Mouse (Mus musculus) megakaryocyte-erythroid progenitor cell, adult 5-6 weeks (primary cell): ENCODE results near the gene Abcb1b. TPM values are rescaled to one million over a fixed set of nuclear protein-coding genes. Genes with fewer than 3 reads are reported as not detected.
"Not testable (repeated sequence)": the region's sequence is repeated elsewhere in the genome, so short reads cannot be mapped to it uniquely, and the experiment has no call there.

Experiments
- ATAC-seq: replicated peaks from 2 replicates; pipeline ENCODE4 v1.8.0; 2016; ENCODE audit warnings: mild to moderate bottlenecking, inconsistent platforms; ENCODE audit not compliant: severe bottlenecking, poor library complexity, low FRiP score, low TSS enrichment
- total RNA-seq, 2 experiments: library from RNA; stranded (forward) in 1 of 2; stranded (reverse) in 1 of 2; fragments of 200-1000, 215-1000 nt in 1 of 2; fragments of >200 nt in 1 of 2; fragmentation: Nextera tagmentation in 1 of 2; gene quantifications; 2 replicates each; pipeline ENCODE4 v1.2.3; 2014 to 2017

Abcb1b gene
- total RNA-seq, 2 experiments from 2014 or later = 1.1 to 5.2 TPM

DNA sequence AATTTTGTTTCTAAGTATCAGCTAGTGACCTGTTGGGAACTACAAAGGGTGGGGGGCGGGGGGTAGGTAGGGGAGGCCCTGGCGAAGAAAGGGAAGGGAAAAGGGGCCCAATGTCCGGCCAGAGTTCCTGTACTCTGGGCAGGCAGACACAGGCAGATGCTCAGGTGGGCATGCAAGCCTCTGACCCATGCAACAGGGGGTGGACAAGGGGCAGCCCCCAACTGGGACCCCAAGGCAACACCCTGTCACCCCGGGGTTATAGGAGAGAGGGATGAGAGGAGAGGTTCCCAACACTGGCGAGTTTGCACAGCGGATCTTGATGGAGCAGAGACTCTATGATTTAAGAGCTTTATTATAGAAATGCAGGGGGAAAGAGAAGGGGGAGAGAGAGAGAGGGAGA is 59.3 kb downstream of the Abcb1b start:
- no peak for ATAC-seq

GRCm38 (mm10) chr5:8861811-8862210 is 63.9 kb downstream of the Abcb1b start:
- no peak for ATAC-seq

GRCm38 (mm10) chr5:8863580-8864337 is 65.8 kb downstream of the Abcb1b start:
- ATAC-seq = no peak

DNA sequence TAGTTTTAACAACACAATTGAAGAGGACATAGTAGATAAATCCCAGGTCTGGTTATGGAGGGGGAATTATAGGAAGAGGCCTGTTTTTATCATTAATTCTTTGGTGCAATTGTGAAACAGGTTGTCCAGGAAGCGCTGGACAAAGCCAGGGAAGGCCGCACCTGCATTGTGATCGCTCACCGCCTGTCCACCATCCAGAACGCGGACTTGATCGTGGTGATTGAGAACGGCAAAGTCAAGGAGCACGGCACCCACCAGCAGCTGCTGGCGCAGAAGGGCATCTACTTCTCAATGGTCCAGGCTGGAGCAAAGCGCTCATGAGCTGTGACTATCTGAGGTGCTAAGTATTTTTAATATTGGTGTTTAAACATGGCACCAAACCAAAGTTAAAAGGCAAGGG is 67.7 kb downstream of the Abcb1b start:
- ATAC-seq = not testable (repeated sequence)

GRCm38 (mm10) chr5:8866366-8866765 is 68.4 kb downstream of the Abcb1b start:
- ATAC-seq = no peak

DNA sequence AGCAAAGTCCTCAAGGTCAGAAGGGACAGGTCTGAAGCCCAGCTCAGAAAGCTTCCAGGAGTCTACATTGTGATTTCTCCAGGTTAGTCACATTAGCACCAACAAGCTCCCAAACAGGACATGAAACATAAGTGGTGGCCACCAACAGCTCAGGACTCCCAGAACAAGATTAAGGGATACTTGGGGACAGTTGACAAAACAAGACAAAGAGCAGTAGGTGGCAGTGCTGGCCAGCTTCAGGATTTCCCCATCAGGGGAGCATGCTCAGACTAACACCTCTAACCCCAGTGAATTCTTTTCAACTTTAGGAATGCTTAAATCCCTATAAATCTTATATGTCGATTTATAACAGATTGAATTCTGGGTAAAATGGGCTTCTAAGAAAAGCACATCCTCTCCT is 70.1 kb downstream of the Abcb1b start:
- ATAC-seq = peak; percentile 93

GRCm38 (mm10) chr5:8872979-8873915 is 75.3 kb downstream of the Abcb1b start:
- no peak for ATAC-seq

DNA sequence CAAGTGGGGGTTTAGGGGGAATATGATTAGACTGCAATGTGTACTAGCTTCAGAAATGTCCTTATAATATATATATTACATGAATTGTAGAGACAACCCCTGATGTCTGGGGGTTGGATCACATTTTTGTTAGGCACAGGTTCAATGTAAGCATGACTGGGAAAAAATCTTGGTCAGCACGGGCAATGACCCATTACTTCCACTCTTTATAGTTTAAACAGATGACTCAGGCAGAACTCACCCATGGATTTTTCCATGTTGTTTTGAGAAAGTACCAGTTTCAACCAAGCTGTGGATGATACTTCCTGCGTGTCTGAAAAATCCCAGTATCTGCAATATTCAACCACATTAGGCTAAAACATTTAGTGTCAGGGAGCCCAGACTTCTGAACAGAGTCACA is 79.1 kb downstream of the Abcb1b start:
- ATAC-seq = no peak

GRCm38 (mm10) chr5:8877800-8878199 is 79.9 kb downstream of the Abcb1b start:
- no peak for ATAC-seq

- ATAC-seq = no peak
Observed at GRCm38 (mm10) chr5:8885837-8886236, 87.9 kb downstream of the Abcb1b start.

GRCm38 (mm10) chr5:8893300-8894103 is 95.6 kb downstream of the Abcb1b start, which contains the start of gene Abcb4:
TSS of gene Abcb4 (plus strand) at chr5:8893717.
- ATAC-seq = peak; percentile 75

- no peak for ATAC-seq
Observed at GRCm38 (mm10) chr5:8894104-8894425, 96.1 kb downstream of the Abcb1b start.

- peak; percentile 84 for ATAC-seq
Observed at GRCm38 (mm10) chr5:8894641-8895490, 96.9 kb downstream of the Abcb1b start.

GRCm38 (mm10) chr5:8896198-8896597 is 98.3 kb downstream of the Abcb1b start:
- no peak for ATAC-seq

DNA sequence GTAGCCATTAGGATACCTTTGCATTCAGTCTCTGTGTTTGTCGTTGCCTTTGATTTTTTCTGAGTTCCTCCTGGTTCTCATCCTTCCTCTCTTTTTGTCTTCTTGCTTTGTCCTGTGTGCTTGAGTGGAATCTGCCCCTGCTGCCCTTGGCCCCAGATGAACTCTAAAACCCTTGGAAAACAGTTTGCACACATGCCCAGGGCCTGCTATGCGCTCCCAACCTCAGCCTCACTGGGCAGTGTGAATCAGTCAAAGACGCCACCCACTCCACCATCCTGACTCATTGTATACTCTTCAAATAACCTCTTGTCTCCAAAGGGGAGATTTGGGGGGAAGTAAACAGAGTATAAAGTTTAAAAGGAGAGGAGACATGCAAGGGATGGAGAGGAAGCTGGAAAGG is 100.3 kb downstream of the Abcb1b start:
- ATAC-seq = no peak

DNA sequence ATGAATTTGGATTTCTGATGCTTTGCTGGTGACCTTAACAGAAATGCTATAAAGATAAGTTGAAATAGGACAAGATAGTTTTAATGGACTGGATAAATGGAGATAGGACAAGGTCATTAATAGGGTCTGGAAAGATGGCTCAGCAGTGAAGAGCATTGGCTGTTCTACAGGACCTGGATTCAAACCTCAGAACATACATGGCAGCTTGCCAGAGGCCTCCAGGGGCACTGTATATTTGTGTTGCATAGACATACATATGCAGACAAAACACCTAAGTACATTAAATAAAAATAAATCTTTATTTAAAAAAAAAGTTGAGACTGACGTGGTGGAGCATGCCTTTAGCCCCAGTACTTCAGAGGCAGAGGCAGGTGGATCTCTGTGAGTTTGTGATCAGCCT is 103.1 kb downstream of the Abcb1b start:
- ATAC-seq = no peak

DNA sequence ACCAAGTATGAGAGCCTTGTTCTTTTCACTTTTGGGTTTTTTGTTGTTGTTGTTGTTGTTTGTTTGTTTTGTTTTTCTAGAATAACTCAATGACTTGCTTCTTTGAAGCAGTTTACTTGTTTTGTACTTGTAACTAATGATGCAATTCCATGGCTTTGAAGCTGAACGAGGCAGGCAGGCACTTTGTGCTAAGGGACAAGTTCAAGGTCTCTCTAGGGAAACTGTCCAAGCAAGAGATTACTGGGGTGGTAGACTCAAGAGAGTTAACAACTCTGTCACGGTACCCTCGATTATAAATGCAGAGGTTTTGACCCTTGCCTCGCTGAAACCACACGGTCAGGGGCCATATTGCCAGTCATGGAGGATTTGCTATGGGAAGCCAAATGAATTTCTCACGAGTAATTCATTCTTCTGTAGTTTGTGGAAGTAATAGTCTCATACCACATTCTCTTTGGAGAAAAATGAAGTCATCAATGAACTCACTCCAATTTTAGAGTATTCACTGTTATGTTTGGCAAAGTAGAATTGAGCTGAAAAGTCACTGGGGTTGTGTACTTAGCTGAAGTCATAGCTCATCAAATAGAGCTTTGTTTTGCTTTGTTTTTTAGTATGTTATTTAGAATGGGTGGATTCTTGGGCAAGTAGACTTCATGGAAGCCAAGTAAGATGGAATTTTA is 104.3 kb downstream of the Abcb1b start:
- no peak for ATAC-seq

DNA sequence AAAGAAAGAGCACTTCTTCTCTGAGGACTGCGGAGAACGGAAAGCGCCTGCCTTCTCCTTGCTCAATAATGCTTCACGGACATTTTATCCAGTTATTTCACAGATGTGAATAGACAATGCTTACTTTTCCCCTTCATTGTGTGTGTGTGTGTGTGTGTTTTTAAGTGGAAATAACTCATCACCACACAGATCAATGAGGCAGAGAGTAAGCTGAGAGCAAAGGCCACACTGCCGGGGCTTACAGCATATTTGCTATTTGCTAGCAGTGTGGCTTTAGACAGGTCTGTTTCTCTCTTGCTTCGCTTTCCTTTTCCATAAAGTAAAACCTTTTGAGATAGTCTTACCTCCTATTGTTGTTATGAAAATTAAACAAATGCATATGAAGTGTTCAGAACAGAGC is 106.6 kb downstream of the Abcb1b start:
- no peak for ATAC-seq
